Comparison of ENCODE assay signal across 9 mouse cellular contexts in genomic region chr9:84109777-84110478, GRCm38 (mm10).
DNase-seq lines count a peak whose midpoint lies in the region; ATAC-seq lines count a peak whose summit lies in the region.
"Had no signal": no experiment of that assay in that cellular context is flagged by ENCODE, and none has a peak within 500 bp of the region (broad histone marks: within the 10 kb centered on the region; RNA-seq: fewer than 3 reads in every experiment).

No protein-coding gene starts in this region.

- H3K27me3 ChIP-seq in embryonic facial prominence, embryonic 12.5 days, result no peaks in the 10 kb centered on the region
- H3K27me3 ChIP-seq in midbrain, embryonic 10.5 days (ENCODE audit: low read depth, poor library complexity, severe bottlenecking), result no peaks in the 10 kb centered on the region
- no peaks in the 10 kb centered on the region for H3K27me3 ChIP-seq in liver, embryonic 12.5 days (replicated peaks)

- ATAC-seq in frontal cortex, adult (ENCODE audit: low TSS enrichment), result peak; percentile 36
- ATAC-seq in embryonic facial prominence, embryonic 12.5 days (ENCODE audit: insufficient number of reproducible peaks, insufficient read depth, low FRiP score, low TSS enrichment), result no peak
- no peak for ATAC-seq in liver, embryonic 12.5 days

- 0 out of 2 replicates have a peak overlapping the region, but pooled peaks have one; percentile 52 for H3K27ac ChIP-seq in embryonic facial prominence, embryonic 12.5 days
- H3K27ac ChIP-seq in midbrain, embryonic 10.5 days (replicated peaks), result peak overlapping the region; percentile 68
- H3K27ac ChIP-seq in liver, embryonic 12.5 days, result no peak overlapping the region

- H3K36me3 ChIP-seq in embryonic facial prominence, embryonic 12.5 days, result no peaks in the 10 kb centered on the region
- H3K36me3 ChIP-seq in midbrain, embryonic 10.5 days, result no peaks in the 10 kb centered on the region
- H3K36me3 ChIP-seq in liver, embryonic 12.5 days, result no peaks in the 10 kb centered on the region

- H3K4me1 ChIP-seq in embryonic facial prominence, embryonic 12.5 days, result peaks cover 27% of the 10 kb centered on the region
- H3K4me1 ChIP-seq in midbrain, embryonic 10.5 days, result peaks cover 42% of the 10 kb centered on the region
- H3K4me1 ChIP-seq in liver, embryonic 12.5 days, result peaks cover 45% of the 10 kb centered on the region

- H3K4me2 ChIP-seq in embryonic facial prominence, embryonic 12.5 days (replicated peaks), result peak overlapping the region; percentile 11; the same call in 1 of the 2 replicates
- H3K4me2 ChIP-seq in liver, embryonic 12.5 days, result no peak overlapping the region
- H3K4me2 ChIP-seq: heart, embryonic 11.5 days had no signal

- WGBS in embryonic facial prominence, embryonic 12.5 days, result 34% methylated on average over 6 of the region's 6 CpGs
- WGBS in midbrain, embryonic 10.5 days, result 37% methylated on average over 6 of the region's 6 CpGs
- WGBS in liver, embryonic 12.5 days (ENCODE audit: insufficient replicate concordance), result 69% methylated on average over 6 of the region's 6 CpGs

- no peaks in the 10 kb centered on the region for H3K9me3 ChIP-seq in embryonic facial prominence, embryonic 12.5 days
- no peaks in the 10 kb centered on the region for H3K9me3 ChIP-seq in midbrain, embryonic 10.5 days (replicated peaks)
- no peaks in the 10 kb centered on the region for H3K9me3 ChIP-seq in liver, embryonic 12.5 days (replicated peaks)

- no peak overlapping the region for H3K9ac ChIP-seq in embryonic facial prominence, embryonic 12.5 days
- no peak overlapping the region for H3K9ac ChIP-seq in liver, embryonic 12.5 days

- no peak overlapping the region for H3K4me3 ChIP-seq in embryonic facial prominence, embryonic 12.5 days
- H3K4me3 ChIP-seq in midbrain, embryonic 10.5 days, result no peak overlapping the region
- H3K4me3 ChIP-seq in liver, embryonic 12.5 days, result no peak overlapping the region

- DNase-seq in frontal cortex, postnatal 14 days (ENCODE audit: low spot score in 2 of 2), result no peak
- peak; percentile 20 for DNase-seq in R1 (ENCODE audit: low read depth, low spot score)
- DNase-seq in midbrain, embryonic 10.5 days (ENCODE audit: low spot score), result peak; percentile 51
- DNase-seq in natural killer cell, adult 2 months (ENCODE audit: low spot score in 2 of 2), result no peak
- no peak for DNase-seq in spleen, postnatal 14 days (ENCODE audit: low spot score in 2 of 2)

Comparison
In these comparisons a context has a peak if more than half of its experiments do, and no peak if none do; other contexts are left out.
1. DNase-seq: peak in R1 (single experiment) and midbrain, embryonic 10.5 days (single experiment); none in frontal cortex, postnatal 14 days (0 of 2), natural killer cell, adult 2 months (0 of 2) and spleen, postnatal 14 days (0 of 2).